Mouse (Mus musculus) ES-E14 (cell line): Measurements from ENCODE around the gene Dmrt3. TPM values are rescaled to one million over a fixed set of nuclear protein-coding genes. Genes with fewer than 3 reads are reported as not detected.

Experiments used
- DNase-seq: peaks from one replicate; pipeline ENCODE4 v3.0.0-alpha.2; 2013; ENCODE audit warnings: low read depth, low spot score
- H3K27ac ChIP-seq: 2 replicates; pipeline ENCODE4 v1.5.1; 2012; ENCODE audit warnings: low read depth, mild to moderate bottlenecking, low read length, moderate library complexity, mixed read lengths; ENCODE audit not compliant: poor library complexity, insufficient read depth, severe bottlenecking
- H3K36me3 ChIP-seq: 2 replicates; pipeline ENCODE4 v1.6.1; 2012; ENCODE audit warnings: mild to moderate bottlenecking, low read length, moderate library complexity, mixed read lengths; ENCODE audit not compliant: control insufficient read depth, poor library complexity, insufficient read depth, severe bottlenecking
- H3K4me1 ChIP-seq, 2 experiments: fragments of 150-350 bp in 1 of 2; sonication (generic) in 1 of 2; 2 replicates each; pipeline ENCODE4 v1.6.1; 2012; ENCODE audit warnings: low read length in 2 of 2, mild to moderate bottlenecking in 1 of 2, mixed read lengths in 1 of 2; ENCODE audit not compliant: control insufficient read depth in 2 of 2, insufficient read depth in 2 of 2, poor library complexity in 1 of 2
- H3K4me3 ChIP-seq, 2 experiments: fragments of 150-350 bp in 1 of 2; sonication (generic) in 1 of 2; 2 replicates each; pipeline ENCODE4 v1.5.1; 2012; ENCODE audit warnings: low read length in 2 of 2, low read depth in 1 of 2, mild to moderate bottlenecking in 1 of 2, mixed read lengths in 1 of 2; ENCODE audit not compliant: insufficient read depth in 1 of 2, poor library complexity in 1 of 2, severe bottlenecking in 1 of 2
- H3K9ac ChIP-seq: 2 replicates; pipeline ENCODE4 v1.6.1; 2012; ENCODE audit warnings: low read depth, mild to moderate bottlenecking, low read length, mixed read lengths; ENCODE audit not compliant: poor library complexity, insufficient read depth, severe bottlenecking
- H3K9me3 ChIP-seq: fragments of 150-350 bp; sonication (generic); 2 replicates; pipeline ENCODE4 v1.6.1; 2012; ENCODE audit warnings: low read depth, mild to moderate bottlenecking, low read length; ENCODE audit not compliant: control insufficient read depth, insufficient read depth
- CHD2 ChIP-seq: IDR thresholded peaks from 2 replicates; pipeline ENCODE4 v1.6.1; 2014; ENCODE audit warnings: mild to moderate bottlenecking, low read depth, low read length, inconsistent platforms
- HCFC1 ChIP-seq: IDR thresholded peaks from 2 replicates; pipeline ENCODE4 v1.6.1; 2012; ENCODE audit warnings: low read length, inconsistent platforms, borderline replicate concordance; ENCODE audit not compliant: insufficient read depth
- MAFK ChIP-seq: IDR thresholded peaks from 2 replicates; pipeline ENCODE4 v1.6.1; 2014; ENCODE audit warnings: mild to moderate bottlenecking, low read depth, low read length, inconsistent platforms; ENCODE audit not compliant: insufficient read depth
- ZC3H11A ChIP-seq: IDR thresholded peaks from 2 replicates; pipeline ENCODE4 v1.6.1; 2012; ENCODE audit warnings: low read depth, mild to moderate bottlenecking, inconsistent platforms, low read length, borderline replicate concordance
- ZNF384 ChIP-seq: IDR thresholded peaks from 2 replicates; pipeline ENCODE4 v1.6.1; 2012; ENCODE audit warnings: low read depth, low read length, inconsistent platforms
- in situ Hi-C, 2 experiments: fragments of 600-800 bp; cut with MboI; formaldehyde crosslinking; loops; one replicate each; pipeline ENCODE4 v1.15.1; 2025; ENCODE audit warnings: low sequenced_read_pairs in 2 of 2, inconsistent platforms in 1 of 2; ENCODE audit not compliant: unreplicated experiment in 2 of 2
- total RNA-seq: library from RNA; depleted of rRNA; stranded (reverse); fragments of 300-350 nt; gene quantifications from 2 replicates; pipeline ENCODE4 v1.2.3, GENCODE M21; 2012; rRNA removed

The Dmrt3 gene
- total RNA-seq: 0.37 and 0.40 TPM in 2 replicates

GRCm38 (mm10) chr19:25610015-25610410 is at the start of gene Dmrt3:
TSS of gene Dmrt3 (plus strand) at chr19:25610301.
- Histone ChIP-seq H3K9ac (peak within 1 kb of the TSS; percentile 65), H3K27ac (no peak within 1 kb of the TSS), H3K4me3 (peak within 1 kb of the TSS; percentile 53 to 86), H3K9me3 (no peaks in the 10 kb centered on the region), H3K36me3 (no peaks in the 10 kb centered on the region), H3K4me1 (peaks cover 0 to 5% of the 10 kb centered on the region in 2 experiments; a peak in 2 of 4 replicates)
- DNase-seq: no peak
- in situ Hi-C loops: no loop called here
- TF ChIP-seq HCFC1 (no peak), CHD2 (no peak)

- no peak for DNase-seq
- Histone ChIP-seq H3K9me3 (no peaks in the 10 kb centered on the region), H3K36me3 (peaks cover 4% of the 10 kb centered on the region), H3K9ac (no peak overlapping the region), H3K27ac (no peak overlapping the region), H3K4me1 (no peaks in the 10 kb centered on the region; a peak in 1 of 4 replicates), H3K4me3 (no peak overlapping the region)
- in situ Hi-C loops: no loop called here
- TF ChIP-seq MAFK (no peak), HCFC1 (no peak), CHD2 (no peak), ZNF384 (no peak), ZC3H11A (no peak)
Measured at GRCm38 (mm10) chr19:25564430-25564829, 45.7 kb upstream of the Dmrt3 start.

GRCm38 (mm10) chr19:25569778-25570177 is 40.3 kb upstream of the Dmrt3 start:
- no peak for DNase-seq
- H3K4me3 ChIP-seq: no peak overlapping the region
- in situ Hi-C loops: no loop called here

GRCm38 (mm10) chr19:25574431-25574830 is 35.7 kb upstream of the Dmrt3 start:
- peaks cover 3 to 9% of the 10 kb centered on the region in 2 experiments; a peak in 2 of 4 replicates for H3K4me1 ChIP-seq
- DNase-seq: no peak
- H3K4me3 ChIP-seq: no peak overlapping the region
- no peak for TF ChIP-seq MAFK
- TF ChIP-seq CHD2: no peak
- no peak for TF ChIP-seq ZNF384
- TF ChIP-seq ZC3H11A: no peak
- TF ChIP-seq HCFC1: no peak
- H3K27ac ChIP-seq: no peak overlapping the region; the same call in 1 of the 2 replicates
- no peaks in the 10 kb centered on the region for H3K9me3 ChIP-seq
- peaks cover 2% of the 10 kb centered on the region; the same call in 1 of the 2 replicates for H3K36me3 ChIP-seq
- H3K9ac ChIP-seq: no peak overlapping the region
- in situ Hi-C loops: no loop called here

More at GRCm38 (mm10) chr19:25569778-25570177, 40.3 kb upstream of the Dmrt3 start:
- Histone ChIP-seq H3K9ac (no peak overlapping the region), H3K4me1 (peaks cover 0 to 5% of the 10 kb centered on the region in 2 experiments; a peak in 2 of 4 replicates), H3K27ac (no peak overlapping the region), H3K9me3 (no peaks in the 10 kb centered on the region), H3K36me3 (peaks cover 3% of the 10 kb centered on the region; the same call in 1 of the 2 replicates)
- TF ChIP-seq ZC3H11A (no peak), MAFK (no peak), HCFC1 (no peak), ZNF384 (no peak), CHD2 (no peak)
